Mouse (Mus musculus) midbrain, embryonic 15.5 days (tissue): ENCODE measurements at regions not wholly inside any gene's neighbourhood (a gene's known extent, or its start where the extent isn't known, plus 50 kb on each side); places are given as distances from the start of the nearest gene placed in this dataset.
A peak's percentile ranks its signal among the peaks of the same experiment; 100 is the strongest.

ENCODE experiments used
- ATAC-seq: fragments of 200-750 bp; cut with Nextera tagmentation; replicated peaks from 2 replicates; pipeline ENCODE4 v1.8.0; 2017; ENCODE audit warnings: moderate TSS enrichment
- H3K27ac ChIP-seq: fragments of 300-500 bp; sonication (generic); 2 replicates; pipeline ENCODE4 v1.5.1; 2015; ENCODE audit warnings: mild to moderate bottlenecking, inconsistent platforms
- H3K27me3 ChIP-seq: fragments of 300-500 bp; sonication (generic); replicated peaks from 2 replicates; pipeline ENCODE4 v1.6.1; 2015; ENCODE audit warnings: inconsistent platforms
- H3K36me3 ChIP-seq: fragments of 300-500 bp; sonication (generic); replicated peaks from 2 replicates; pipeline ENCODE4 v1.6.1; 2015; ENCODE audit warnings: inconsistent platforms
- H3K4me1 ChIP-seq: fragments of 300-500 bp; sonication (generic); 2 replicates; pipeline ENCODE4 v1.6.1; 2015; ENCODE audit warnings: inconsistent platforms
- H3K4me2 ChIP-seq: fragments of 300-500 bp; sonication (generic); 2 replicates; pipeline ENCODE4 v1.6.1; 2015; ENCODE audit warnings: inconsistent platforms, mild to moderate bottlenecking, moderate library complexity
- H3K4me3 ChIP-seq: fragments of 300-500 bp; sonication (generic); 2 replicates; pipeline ENCODE4 v1.5.1; 2015; ENCODE audit warnings: mild to moderate bottlenecking, inconsistent platforms
- H3K9ac ChIP-seq: fragments of 300-500 bp; sonication (generic); 2 replicates; pipeline ENCODE4 v1.6.1; 2015; ENCODE audit warnings: mild to moderate bottlenecking, inconsistent platforms
- H3K9me3 ChIP-seq: fragments of 300-500 bp; sonication (generic); 2 replicates; pipeline ENCODE4 v1.6.1; 2016; ENCODE audit warnings: inconsistent platforms
- WGBS: fragments of 180-500 bp; shearing (Covaris S2); methylation state at CpG from one replicate; pipeline ENCODE4 v1.1.7; 2015; ENCODE audit warnings: mixed read lengths; 5-methylcytosine and 5-hydroxymethylcytosine counted together

GRCm38 (mm10) chr14:102524894-102525577, 457.4 kb downstream of the Kctd12 start:
- WGBS = 71% methylated on average over 9 of the region's 9 CpGs
- H3K9me3 ChIP-seq = no peaks in the 10 kb centered on the region
- H3K4me2 ChIP-seq = no peak overlapping the region
- no peaks in the 10 kb centered on the region for H3K4me1 ChIP-seq
- no peaks in the 10 kb centered on the region for H3K36me3 ChIP-seq
- no peak overlapping the region for H3K27ac ChIP-seq
- peak; percentile 58 for ATAC-seq
- no peak overlapping the region for H3K9ac ChIP-seq
- no peaks in the 10 kb centered on the region for H3K27me3 ChIP-seq
- H3K4me3 ChIP-seq = no peak overlapping the region

GRCm38 (mm10) chr14:102516765-102517164, 465.7 kb downstream of the Kctd12 start:
- Histone ChIP-seq H3K9ac (no peak overlapping the region), H3K27me3 (no peaks in the 10 kb centered on the region), H3K36me3 (no peaks in the 10 kb centered on the region), H3K4me2 (no peak overlapping the region), H3K27ac (no peak overlapping the region), H3K9me3 (no peaks in the 10 kb centered on the region), H3K4me1 (0 out of 2 replicates have a peak, but pooled peaks cover 5% of the 10 kb centered on the region), H3K4me3 (no peak overlapping the region)
- 2% methylated on average over 2 of the region's 2 CpGs for WGBS
- ATAC-seq = no peak; the same call in 1 of the 2 replicates

- ATAC-seq = no peak
- 57% methylated on average over 2 of the region's 2 CpGs for WGBS
- H3K9ac ChIP-seq = no peak overlapping the region
- no peaks in the 10 kb centered on the region for H3K9me3 ChIP-seq
- no peak overlapping the region for H3K4me3 ChIP-seq
- no peaks in the 10 kb centered on the region for H3K27me3 ChIP-seq
- no peaks in the 10 kb centered on the region for H3K36me3 ChIP-seq
- H3K27ac ChIP-seq = no peak overlapping the region
- 0 out of 2 replicates have a peak, but pooled peaks cover 5% of the 10 kb centered on the region for H3K4me1 ChIP-seq
- H3K4me2 ChIP-seq = no peak overlapping the region
Observed at GRCm38 (mm10) chr14:102514527-102514926, 467.9 kb downstream of the Kctd12 start.

GRCm38 (mm10) chr14:102512651-102513050, 469.8 kb downstream of the Kctd12 start:
- Histone ChIP-seq H3K4me3 (no peak overlapping the region), H3K9ac (no peak overlapping the region), H3K27ac (no peak overlapping the region), H3K36me3 (no peaks in the 10 kb centered on the region), H3K4me2 (no peak overlapping the region), H3K27me3 (no peaks in the 10 kb centered on the region), H3K4me1 (0 out of 2 replicates have a peak, but pooled peaks cover 5% of the 10 kb centered on the region), H3K9me3 (no peaks in the 10 kb centered on the region)
- ATAC-seq = no peak
- WGBS = 75% methylated on average over 3 of the region's 3 CpGs

- H3K27me3 ChIP-seq = no peaks in the 10 kb centered on the region
- ATAC-seq = no peak
- no peak overlapping the region for H3K9ac ChIP-seq
- no peaks in the 10 kb centered on the region for H3K36me3 ChIP-seq
- no peak overlapping the region for H3K4me2 ChIP-seq
- 82% methylated on average over 7 of the region's 7 CpGs for WGBS
- H3K9me3 ChIP-seq = no peaks in the 10 kb centered on the region
- H3K27ac ChIP-seq = no peak overlapping the region
- H3K4me3 ChIP-seq = no peak overlapping the region
- 0 out of 2 replicates have a peak, but pooled peaks cover 5% of the 10 kb centered on the region for H3K4me1 ChIP-seq
Observed at GRCm38 (mm10) chr14:102511691-102512383, 470.6 kb downstream of the Kctd12 start.

- 27% methylated on average over 4 of the region's 4 CpGs for WGBS
- no peaks in the 10 kb centered on the region for H3K36me3 ChIP-seq
- ATAC-seq = no peak
Observed at GRCm38 (mm10) chr14:102510387-102510786, 472.1 kb downstream of the Kctd12 start.

GRCm38 (mm10) chr14:102505696-102506321, 476.6 kb downstream of the Kctd12 start:
- Histone ChIP-seq H3K27ac (no peak overlapping the region), H3K4me1 (no peaks in the 10 kb centered on the region), H3K4me2 (no peak overlapping the region), H3K27me3 (no peaks in the 10 kb centered on the region), H3K9ac (no peak overlapping the region), H3K36me3 (no peaks in the 10 kb centered on the region), H3K4me3 (no peak overlapping the region), H3K9me3 (no peaks in the 10 kb centered on the region)
- ATAC-seq = no peak
- 87% methylated on average over 3 of the region's 3 CpGs for WGBS

More at GRCm38 (mm10) chr14:102510387-102510786, 472.1 kb downstream of the Kctd12 start:
- H3K4me3 ChIP-seq = no peak overlapping the region
- H3K4me2 ChIP-seq = no peak overlapping the region
- no peak overlapping the region for H3K9ac ChIP-seq
- H3K27ac ChIP-seq = no peak overlapping the region
- no peaks in the 10 kb centered on the region for H3K9me3 ChIP-seq
- no peaks in the 10 kb centered on the region for H3K4me1 ChIP-seq
- no peaks in the 10 kb centered on the region for H3K27me3 ChIP-seq

- Histone ChIP-seq H3K27me3 (no peaks in the 10 kb centered on the region), H3K9ac (no peak overlapping the region), H3K27ac (no peak overlapping the region), H3K4me2 (no peak overlapping the region), H3K4me3 (no peak overlapping the region), H3K36me3 (no peaks in the 10 kb centered on the region), H3K4me1 (no peaks in the 10 kb centered on the region), H3K9me3 (no peaks in the 10 kb centered on the region)
- 92% methylated on average over 1 of the region's 1 CpGs for WGBS
- no peak for ATAC-seq
Observed at GRCm38 (mm10) chr14:102497179-102497578, 485.3 kb downstream of the Kctd12 start.

- ATAC-seq = no peak
- Histone ChIP-seq H3K27ac (no peak overlapping the region), H3K9me3 (no peaks in the 10 kb centered on the region), H3K4me3 (no peak overlapping the region), H3K9ac (no peak overlapping the region), H3K27me3 (no peaks in the 10 kb centered on the region), H3K4me1 (no peaks in the 10 kb centered on the region), H3K36me3 (no peaks in the 10 kb centered on the region), H3K4me2 (no peak overlapping the region)
- WGBS = 52% methylated on average over 2 of the region's 2 CpGs
Observed at GRCm38 (mm10) chr14:102492376-102492775, 490.1 kb downstream of the Kctd12 start.

- 95% methylated on average over 1 of the region's 1 CpGs for WGBS
Observed at GRCm38 (mm10) chr14:102491205-102491604, 491.2 kb downstream of the Kctd12 start.

GRCm38 (mm10) chr14:102477162-102477561, 505.3 kb downstream of the Kctd12 start:
- H3K4me1 ChIP-seq = no peaks in the 10 kb centered on the region
- no peak overlapping the region for H3K27ac ChIP-seq
- H3K4me2 ChIP-seq = no peak overlapping the region
- ATAC-seq = no peak
- 95% methylated on average over 2 of the region's 2 CpGs for WGBS
- H3K4me3 ChIP-seq = no peak overlapping the region
- no peaks in the 10 kb centered on the region for H3K36me3 ChIP-seq
- H3K9me3 ChIP-seq = no peaks in the 10 kb centered on the region
- no peak overlapping the region for H3K9ac ChIP-seq
- H3K27me3 ChIP-seq = no peaks in the 10 kb centered on the region

More at GRCm38 (mm10) chr14:102491205-102491604, 491.2 kb downstream of the Kctd12 start:
- Histone ChIP-seq H3K4me2 (no peak overlapping the region), H3K4me1 (no peaks in the 10 kb centered on the region), H3K36me3 (no peaks in the 10 kb centered on the region), H3K27ac (no peak overlapping the region), H3K9ac (no peak overlapping the region), H3K9me3 (no peaks in the 10 kb centered on the region), H3K27me3 (no peaks in the 10 kb centered on the region), H3K4me3 (no peak overlapping the region)
- no peak for ATAC-seq

GRCm38 (mm10) chr14:102469326-102469725, 513.1 kb downstream of the Kctd12 start:
- Histone ChIP-seq H3K9me3 (no peaks in the 10 kb centered on the region), H3K36me3 (no peaks in the 10 kb centered on the region), H3K4me1 (no peaks in the 10 kb centered on the region), H3K4me3 (no peak overlapping the region), H3K27me3 (no peaks in the 10 kb centered on the region), H3K27ac (no peak overlapping the region), H3K4me2 (no peak overlapping the region), H3K9ac (no peak overlapping the region)
- 45% methylated on average over 4 of the region's 4 CpGs for WGBS
- no peak for ATAC-seq
